Mouse (Mus musculus): ENCODE data around the gene Ndufs4. TPM values are rescaled to one million over a fixed set of nuclear protein-coding genes. Genes with fewer than 3 reads are reported as not detected.

Gene Ndufs4
- polyA plus RNA-seq, 1 experiment from 2014 or later: 159 TPM

GRCm38 (mm10) chr13:114394784-114395183 lies 6.7 kb upstream of the Ndufs4 start:
- H3K4me3 ChIP-seq (replicated peaks): no peak overlapping the region
- no peaks in the 10 kb centered on the region for H3K36me3 ChIP-seq
- no peaks in the 10 kb centered on the region for H3K4me1 ChIP-seq (replicated peaks)
- no peak overlapping the region for H3K9ac ChIP-seq
- 83% methylated on average over 2 of the region's 2 CpGs for WGBS (ENCODE audit: insufficient replicate concordance)
- DNase-seq: no peak
- no peak overlapping the region for H3K27ac ChIP-seq
- ATAC-seq (ENCODE audit: low read depth): no peak
- H3K27me3 ChIP-seq: no peaks in the 10 kb centered on the region
- no peak overlapping the region for H3K4me2 ChIP-seq
- H3K9me3 ChIP-seq (replicated peaks): no peaks in the 10 kb centered on the region

DNA sequence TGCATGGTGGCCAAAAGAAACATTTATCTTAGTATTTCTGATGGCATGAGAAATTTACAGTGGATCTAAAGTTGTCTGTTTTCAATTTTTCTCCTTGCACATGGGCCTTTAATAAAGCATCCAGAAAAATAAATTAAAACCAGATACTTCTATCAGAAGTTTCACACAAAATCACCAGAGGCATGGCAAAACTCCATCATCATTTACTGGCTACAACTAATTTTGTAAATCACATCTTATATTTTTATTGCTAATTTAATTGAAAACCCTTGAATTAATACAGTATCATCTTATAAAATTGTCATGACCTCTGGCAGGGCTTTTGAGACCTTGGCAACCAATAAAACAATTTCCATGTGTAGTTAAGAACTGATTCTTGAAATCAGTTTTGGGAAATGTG lies 4.4 kb upstream of the Ndufs4 start:
- Histone ChIP-seq H3K27me3 (no peaks in the 10 kb centered on the region), H3K9me3 (replicated peaks) (no peaks in the 10 kb centered on the region), H3K4me3 (replicated peaks) (no peak overlapping the region), H3K4me2 (no peak overlapping the region), H3K4me1 (replicated peaks) (peaks cover 7% of the 10 kb centered on the region), H3K9ac (no peak overlapping the region), H3K36me3 (no peaks in the 10 kb centered on the region), H3K27ac (no peak overlapping the region)
- DNase-seq (no peak), ATAC-seq (ENCODE audit: low read depth) (no peak)

DNA sequence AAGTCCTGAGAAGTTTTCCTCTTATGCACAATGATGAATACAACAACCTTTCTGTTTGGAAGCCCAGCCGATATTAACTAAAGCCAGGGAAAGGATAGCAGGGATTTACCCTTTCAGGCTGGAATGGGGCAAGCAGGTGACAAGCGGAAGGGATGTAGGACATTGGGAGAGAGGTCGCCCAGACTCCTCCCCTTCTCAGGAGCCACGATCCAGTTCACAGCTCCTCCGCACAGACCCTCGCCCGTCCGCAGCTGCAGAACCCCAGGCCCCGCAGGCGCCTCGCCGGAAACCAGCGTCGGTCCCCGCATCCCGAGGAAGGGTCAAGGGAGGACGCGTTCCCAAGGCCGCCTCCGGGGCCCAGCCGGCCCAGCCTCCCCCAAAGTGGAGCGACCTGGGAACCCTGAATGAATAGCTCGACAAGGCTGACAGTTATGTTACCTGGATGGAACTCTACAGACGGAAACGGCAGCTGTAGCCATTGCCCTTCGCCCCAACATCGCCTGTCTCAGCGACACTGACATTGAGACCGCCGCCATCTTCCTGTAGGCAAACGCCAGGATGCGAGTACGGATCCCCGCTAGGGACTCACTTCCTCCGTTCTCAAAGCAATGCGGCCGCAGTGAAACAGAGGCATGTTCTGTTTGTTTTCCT lies 412 bp downstream of the Ndufs4 start:
- peak overlapping the region; percentile 87 for H3K4me3 ChIP-seq (replicated peaks)
- H3K9ac ChIP-seq: peak overlapping the region; percentile 83
- peak overlapping the region; percentile 73 for H3K4me2 ChIP-seq
- WGBS (ENCODE audit: insufficient replicate concordance): under 1% methylated on average over 37 of the region's 37 CpGs
- no peaks in the 10 kb centered on the region for H3K9me3 ChIP-seq (replicated peaks)
- no peaks in the 10 kb centered on the region for H3K27me3 ChIP-seq
- DNase-seq (peak; percentile 79), ATAC-seq (ENCODE audit: low read depth) (peak; percentile 85)
- H3K27ac ChIP-seq: peak overlapping the region; percentile 58
- peaks cover 3% of the 10 kb centered on the region for H3K36me3 ChIP-seq
- H3K4me1 ChIP-seq (replicated peaks): peaks cover 15% of the 10 kb centered on the region

DNA sequence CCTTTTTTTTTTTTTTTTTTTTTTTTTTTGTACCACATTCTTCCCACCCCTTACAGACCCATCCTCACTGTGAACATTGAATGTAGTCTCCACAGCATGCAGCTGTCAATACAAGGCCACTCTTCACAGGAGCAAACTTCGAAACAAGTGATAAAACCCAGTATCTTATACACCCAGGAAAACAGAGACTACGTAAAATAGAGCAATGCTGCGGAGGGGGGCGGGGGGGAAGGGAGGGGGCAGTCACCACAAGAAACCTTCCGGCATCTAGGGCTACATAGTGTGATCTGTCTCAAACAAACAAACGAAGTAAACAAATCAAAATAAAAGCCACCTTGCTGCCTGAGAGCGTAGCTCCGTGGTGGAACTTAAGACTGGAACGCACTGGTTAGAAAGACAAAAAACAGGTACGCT lies 977 bp downstream of the Ndufs4 start:
- DNase-seq (no peak), ATAC-seq (ENCODE audit: low read depth) (peak; percentile 69)
- peaks cover 15% of the 10 kb centered on the region for H3K4me1 ChIP-seq (replicated peaks)
- peaks cover 8% of the 10 kb centered on the region for H3K36me3 ChIP-seq
- peak overlapping the region; percentile 73 for H3K4me2 ChIP-seq
- no peaks in the 10 kb centered on the region for H3K27me3 ChIP-seq
- H3K9me3 ChIP-seq (replicated peaks): no peaks in the 10 kb centered on the region
- peak overlapping the region; percentile 87 for H3K4me3 ChIP-seq (replicated peaks)
- peak overlapping the region; percentile 83 for H3K9ac ChIP-seq
- 1% methylated on average over 10 of the region's 10 CpGs for WGBS (ENCODE audit: insufficient replicate concordance)
- H3K27ac ChIP-seq: no peak overlapping the region

GRCm38 (mm10) chr13:114376511-114376910 lies 11.5 kb downstream of the Ndufs4 start:
- Histone ChIP-seq H3K4me1 (replicated peaks) (peaks cover 5% of the 10 kb centered on the region; the same call in 1 of the 2 replicates), H3K9me3 (replicated peaks) (no peaks in the 10 kb centered on the region), H3K4me3 (replicated peaks) (no peak overlapping the region), H3K9ac (no peak overlapping the region), H3K27ac (no peak overlapping the region), H3K36me3 (peaks cover 21% of the 10 kb centered on the region), H3K27me3 (no peaks in the 10 kb centered on the region), H3K4me2 (no peak overlapping the region)
- DNase-seq (no peak), ATAC-seq (ENCODE audit: low read depth) (no peak)
- 75% methylated on average over 4 of the region's 4 CpGs for WGBS (ENCODE audit: insufficient replicate concordance)

GRCm38 (mm10) chr13:114362086-114362485 lies 26.0 kb downstream of the Ndufs4 start:
- Histone ChIP-seq H3K27ac (no peak overlapping the region), H3K9ac (no peak overlapping the region), H3K4me2 (no peak overlapping the region), H3K4me1 (replicated peaks) (no peaks in the 10 kb centered on the region), H3K9me3 (replicated peaks) (no peaks in the 10 kb centered on the region), H3K36me3 (no peaks in the 10 kb centered on the region), H3K27me3 (no peaks in the 10 kb centered on the region), H3K4me3 (replicated peaks) (no peak overlapping the region)
- WGBS (ENCODE audit: insufficient replicate concordance): 75% methylated on average over 3 of the region's 3 CpGs
- ATAC-seq (ENCODE audit: low read depth): no peak
- no peak for DNase-seq

GRCm38 (mm10) chr13:114351321-114351946 lies 36.6 kb downstream of the Ndufs4 start:
- DNase-seq (no peak), ATAC-seq (ENCODE audit: low read depth) (no peak)
- Histone ChIP-seq H3K4me1 (replicated peaks) (peaks cover 3% of the 10 kb centered on the region; the same call in 1 of the 2 replicates), H3K27me3 (no peaks in the 10 kb centered on the region), H3K4me2 (no peak overlapping the region), H3K36me3 (no peaks in the 10 kb centered on the region), H3K9ac (no peak overlapping the region), H3K4me3 (replicated peaks) (no peak overlapping the region), H3K27ac (no peak overlapping the region), H3K9me3 (replicated peaks) (no peaks in the 10 kb centered on the region)
- 78% methylated on average over 8 of the region's 8 CpGs for WGBS (ENCODE audit: insufficient replicate concordance)

- H3K9me3 ChIP-seq (replicated peaks): no peaks in the 10 kb centered on the region
- H3K4me2 ChIP-seq: no peak overlapping the region
- H3K27ac ChIP-seq: no peak overlapping the region
- no peaks in the 10 kb centered on the region for H3K27me3 ChIP-seq
- H3K9ac ChIP-seq: no peak overlapping the region
- DNase-seq (no peak), ATAC-seq (ENCODE audit: low read depth) (no peak)
- no peak overlapping the region for H3K4me3 ChIP-seq (replicated peaks)
- peaks cover 19% of the 10 kb centered on the region for H3K4me1 ChIP-seq (replicated peaks)
- H3K36me3 ChIP-seq: no peaks in the 10 kb centered on the region
- 84% methylated on average over 13 of the region's 13 CpGs for WGBS (ENCODE audit: insufficient replicate concordance)
Observed at GRCm38 (mm10) chr13:114344979-114345712, 42.9 kb downstream of the Ndufs4 start.

DNA sequence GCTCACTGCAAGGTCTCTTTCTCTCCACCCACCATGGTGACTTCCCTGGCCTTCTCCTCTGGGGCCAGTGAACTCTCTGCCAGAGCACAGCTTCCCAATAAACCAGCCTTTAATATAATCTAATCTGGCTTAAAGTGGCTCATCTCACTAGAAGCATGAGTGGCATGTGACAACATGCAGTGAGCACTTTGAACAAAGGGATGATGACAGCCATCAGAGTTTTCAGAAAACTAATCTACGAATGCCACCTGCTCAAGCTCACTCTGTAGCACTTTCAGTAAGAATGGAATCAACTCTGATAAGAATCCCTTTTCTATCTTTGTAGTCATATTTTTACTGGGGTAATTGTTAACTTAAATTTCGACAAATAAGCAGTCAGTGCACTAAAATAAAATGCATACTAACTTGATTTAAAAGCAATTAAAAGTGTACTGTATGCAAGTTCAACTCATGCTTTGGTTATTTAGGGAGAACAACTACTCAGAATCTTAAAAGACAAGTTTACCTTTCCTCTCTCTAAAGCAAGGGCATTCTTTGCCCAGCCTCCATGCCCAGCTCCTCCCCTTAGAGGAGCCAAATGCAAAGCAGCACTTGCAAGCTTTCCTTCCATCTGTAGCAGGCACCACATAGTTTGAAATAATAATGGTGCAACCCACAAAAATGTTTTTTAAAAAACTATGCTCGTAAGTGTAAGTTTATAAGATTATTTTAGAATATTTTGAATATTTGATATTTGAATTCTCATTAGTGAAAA lies 43.7 kb downstream of the Ndufs4 start:
- Histone ChIP-seq H3K9me3 (replicated peaks) (no peaks in the 10 kb centered on the region), H3K4me2 (peak overlapping the region; percentile 33; the same call in 1 of the 2 replicates), H3K4me1 (replicated peaks) (peaks cover 19% of the 10 kb centered on the region), H3K9ac (no peak overlapping the region), H3K36me3 (no peaks in the 10 kb centered on the region), H3K4me3 (replicated peaks) (no peak overlapping the region), H3K27me3 (no peaks in the 10 kb centered on the region), H3K27ac (peak overlapping the region; percentile 77)
- ATAC-seq (ENCODE audit: low read depth) (peak; percentile 87), DNase-seq (peak; percentile 11)
- 35% methylated on average over 3 of the region's 3 CpGs for WGBS (ENCODE audit: insufficient replicate concordance)

DNA sequence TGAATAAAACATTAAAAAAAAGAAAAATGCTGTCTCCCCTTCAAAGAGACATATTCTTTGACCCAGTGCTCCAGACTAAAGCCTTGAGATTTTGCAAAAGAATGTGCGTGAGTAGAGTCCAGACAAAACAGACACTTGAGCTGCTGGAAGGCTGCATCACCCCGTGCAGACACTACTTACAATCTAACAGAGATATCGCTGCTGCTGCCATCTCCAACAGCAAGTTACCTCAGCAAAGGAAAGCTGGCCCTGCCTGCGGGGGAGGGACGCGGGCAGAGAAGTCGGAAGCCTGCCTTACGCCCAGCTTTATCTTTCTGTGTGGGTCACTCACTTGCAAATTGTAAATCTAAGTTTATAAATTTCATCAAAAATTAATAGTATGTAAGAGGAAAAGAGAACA lies 45.1 kb downstream of the Ndufs4 start:
- WGBS (ENCODE audit: insufficient replicate concordance): 21% methylated on average over 8 of the region's 8 CpGs
- Histone ChIP-seq H3K4me1 (replicated peaks) (peaks cover 16% of the 10 kb centered on the region), H3K9ac (no peak overlapping the region), H3K4me3 (replicated peaks) (no peak overlapping the region), H3K27me3 (no peaks in the 10 kb centered on the region), H3K9me3 (replicated peaks) (no peaks in the 10 kb centered on the region), H3K4me2 (peak overlapping the region; percentile 34), H3K36me3 (no peaks in the 10 kb centered on the region), H3K27ac (no peak overlapping the region)
- ATAC-seq (ENCODE audit: low read depth): peak; percentile 75
- peak; percentile 36 for DNase-seq

DNA sequence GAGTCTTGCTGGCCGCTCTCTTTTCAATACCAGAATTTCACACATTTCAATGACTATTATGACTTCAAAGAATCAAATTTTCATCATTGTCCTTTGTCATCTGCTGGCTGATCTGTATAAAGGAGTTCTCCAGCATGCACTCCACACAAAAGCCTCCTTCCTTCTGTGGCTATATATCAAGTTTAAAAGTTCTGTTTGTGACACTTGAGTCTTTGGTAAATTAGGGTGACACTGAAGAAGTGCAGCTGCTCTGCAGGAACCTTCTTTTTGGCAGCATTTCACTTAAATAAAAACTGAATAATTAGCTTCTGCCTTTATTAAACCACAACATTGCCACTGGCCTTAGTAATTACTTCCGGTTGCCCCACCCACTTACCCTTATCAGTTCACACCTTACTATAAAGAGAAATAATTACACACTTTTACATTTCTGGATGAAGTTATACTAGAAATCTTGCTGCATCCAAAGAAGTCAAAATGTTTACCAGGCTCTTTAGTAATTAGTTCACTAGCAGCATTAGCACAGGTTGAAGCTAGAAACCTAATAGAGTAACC lies 68.1 kb downstream of the Ndufs4 start:
- Histone ChIP-seq H3K9ac (no peak overlapping the region), H3K4me1 (replicated peaks) (peaks cover 10% of the 10 kb centered on the region)

More for the DNA sequence above, 68.1 kb downstream of the Ndufs4 start:
- WGBS (ENCODE audit: insufficient replicate concordance): 74% methylated on average over 2 of the region's 2 CpGs
- Histone ChIP-seq H3K4me2 (no peak overlapping the region), H3K27ac (no peak overlapping the region), H3K36me3 (no peaks in the 10 kb centered on the region), H3K27me3 (no peaks in the 10 kb centered on the region), H3K4me3 (replicated peaks) (no peak overlapping the region), H3K9me3 (replicated peaks) (no peaks in the 10 kb centered on the region)
- ATAC-seq (ENCODE audit: low read depth): no peak
- DNase-seq: no peak

All from liver, embryonic 13.5 days (tissue).